Mouse (Mus musculus) spleen, adult 2 months (tissue): ENCODE results near the gene Maml3.

Source experiments
- CTCF ChIP-seq: fragments of 200-500 bp; IDR thresholded peaks from 2 replicates; pipeline ENCODE4 v1.5.1; 2011; ENCODE audit warnings: mild to moderate bottlenecking, inconsistent platforms; ENCODE audit not compliant: insufficient read depth, insufficient read length, insufficient replicate concordance; ENCODE audit errors: extremely low read depth
- POLR2A ChIP-seq: fragments of 200-500 bp; IDR thresholded peaks from 2 replicates; pipeline ENCODE4 v1.6.1; 2011; ENCODE audit warnings: low read depth, low read length, inconsistent platforms

DNA sequence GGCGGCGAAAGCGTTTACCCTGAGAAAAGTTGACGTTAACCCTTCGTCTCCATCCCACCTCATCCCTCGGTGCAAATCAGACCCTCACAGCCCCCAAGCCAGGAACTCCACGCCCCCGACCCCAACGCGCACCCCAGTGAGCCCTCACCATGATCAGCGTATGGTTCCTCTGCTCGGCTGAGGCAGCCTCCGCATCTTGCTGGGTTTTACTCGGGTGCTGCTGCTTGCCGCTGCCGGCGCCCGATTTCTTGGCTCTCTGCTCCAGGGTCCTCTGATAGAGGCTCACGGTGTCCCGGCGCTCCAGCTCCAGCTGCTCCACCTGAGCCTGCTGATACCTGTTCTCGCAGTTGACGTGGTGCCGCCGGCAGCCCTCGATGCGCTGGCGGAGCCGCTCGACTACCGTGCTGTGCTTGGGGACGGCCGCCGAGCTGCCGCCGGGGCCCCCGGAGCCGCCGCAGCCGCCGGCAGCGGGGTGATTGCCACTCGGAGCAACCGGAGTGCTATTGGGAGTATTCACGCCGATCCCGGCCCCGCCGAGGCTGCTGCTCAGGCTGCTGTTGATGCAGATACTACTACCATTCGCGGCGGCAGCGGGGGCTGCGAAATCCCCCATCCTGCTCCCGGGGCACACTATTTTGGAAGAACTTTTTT lies 1.2 kb downstream of the Maml3 start:
- no peak for TF ChIP-seq CTCF
- TF ChIP-seq POLR2A, result no peak
